Mouse (Mus musculus) heart, postnatal 4 days (tissue): Measurements from ENCODE around the gene Hs3st3b1. TPM values are rescaled to one million over a fixed set of nuclear protein-coding genes. Genes with fewer than 3 reads are reported as not detected.

Experiments
- DNase-seq: peaks from one replicate; pipeline ENCODE4 v3.0.0; 2021
- total RNA-seq, 2 experiments: library from RNA; stranded (reverse); gene quantifications; 2 replicates each; pipeline ENCODE4 v1.2.3; 2021

The Hs3st3b1 gene
- total RNA-seq, 2 experiments from 2014 or later = 1.1 TPM

DNA sequence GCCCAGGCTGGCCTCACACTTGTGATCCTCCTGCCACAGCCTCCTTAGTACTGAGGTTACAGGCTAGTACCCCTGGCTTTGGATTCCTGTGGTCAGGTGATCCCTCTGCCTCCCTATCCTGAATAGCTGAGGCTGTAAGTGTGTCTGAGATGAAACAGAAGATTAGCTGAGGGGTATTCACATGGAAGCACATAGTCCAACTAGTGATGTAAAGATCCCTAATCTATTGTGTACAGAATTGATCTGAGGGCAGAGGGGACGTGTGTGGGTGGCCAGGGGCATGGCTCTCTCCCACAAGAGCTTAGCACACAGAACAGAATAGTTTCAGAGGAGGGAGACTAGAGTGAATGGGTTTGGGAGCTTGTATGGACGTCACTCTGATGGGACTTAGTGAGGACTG lies 41.8 kb downstream of the Hs3st3b1 start:
- DNase-seq = no peak

DNA sequence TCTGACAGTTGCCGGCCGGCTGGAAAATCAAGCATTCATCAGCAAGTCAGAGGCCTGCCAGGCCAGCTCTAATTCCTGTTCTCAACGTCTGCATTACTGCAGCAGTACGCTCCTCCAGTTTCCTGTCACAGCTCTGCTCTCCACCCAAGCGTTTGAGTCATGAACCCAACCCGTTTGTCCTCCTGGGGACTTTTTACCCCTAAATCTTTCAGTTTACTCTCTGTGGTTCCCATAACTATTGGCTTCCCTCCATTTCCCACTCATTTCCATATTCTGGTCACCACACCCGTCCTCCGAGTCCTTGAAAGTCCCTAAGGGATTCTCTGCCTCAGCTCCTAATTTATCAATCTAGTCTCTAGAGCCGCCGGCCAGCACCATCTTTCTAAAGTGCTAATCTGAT lies 42.8 kb downstream of the Hs3st3b1 start:
- DNase-seq = no peak

DNA sequence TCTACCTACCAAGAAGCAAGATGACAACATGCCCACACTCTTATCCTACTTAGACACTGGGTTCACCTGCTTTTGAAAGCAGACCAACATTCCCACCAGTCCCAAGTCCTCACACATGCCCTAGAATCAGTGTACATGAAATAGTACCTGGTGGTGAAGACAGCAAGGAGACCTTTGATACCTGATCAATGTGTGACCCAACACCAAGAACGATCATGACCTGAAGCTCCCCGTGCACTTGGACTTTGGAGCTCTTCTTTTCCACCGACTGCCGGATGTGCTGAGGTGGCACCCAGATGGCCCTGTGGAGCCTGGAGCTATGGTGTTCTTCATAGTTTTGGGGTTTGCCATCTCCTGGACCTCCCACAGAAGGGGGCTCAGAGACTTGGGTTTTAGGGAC lies 43.5 kb downstream of the Hs3st3b1 start:
- DNase-seq = no peak

DNA sequence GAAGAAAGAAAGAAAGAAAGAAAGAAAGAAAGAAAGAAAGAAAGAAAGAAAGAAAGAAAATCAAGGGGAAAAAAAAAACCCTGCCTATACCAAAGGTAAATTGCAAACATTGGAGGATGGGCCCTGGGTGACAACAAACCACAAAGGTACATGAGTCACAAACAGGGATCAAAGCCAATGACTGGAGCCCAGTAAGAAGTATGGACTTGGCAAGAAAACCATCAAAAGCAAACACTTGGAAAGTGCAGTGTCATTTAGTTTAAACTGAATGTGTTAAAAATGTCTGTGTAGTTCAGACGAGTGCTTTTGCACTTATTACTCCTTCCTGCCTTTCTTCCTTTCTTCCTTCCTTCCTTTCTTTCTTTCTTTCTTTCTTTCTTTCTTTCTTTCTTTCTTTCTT lies 59.3 kb downstream of the Hs3st3b1 start:
- no peak for DNase-seq

DNA sequence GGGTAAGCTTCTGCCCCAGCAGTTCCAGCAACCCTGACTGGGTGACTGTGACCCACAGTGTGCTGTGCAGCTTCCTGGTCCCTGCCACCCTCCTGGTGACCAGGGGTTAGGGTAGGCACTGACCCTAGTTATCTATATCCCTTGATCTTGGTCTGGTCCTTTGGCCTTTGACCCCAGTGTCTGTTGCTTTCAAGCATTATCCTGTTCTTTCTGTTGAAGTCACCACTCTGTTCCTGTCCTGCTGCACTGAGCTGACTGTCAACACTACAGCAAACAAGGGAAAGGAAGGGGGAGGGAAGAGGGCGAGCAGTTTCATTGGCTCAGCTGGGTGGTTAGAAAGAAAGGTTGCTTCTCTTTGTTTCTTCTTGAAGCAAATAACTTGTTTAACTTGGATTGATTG lies 60.1 kb downstream of the Hs3st3b1 start:
- no peak for DNase-seq

DNA sequence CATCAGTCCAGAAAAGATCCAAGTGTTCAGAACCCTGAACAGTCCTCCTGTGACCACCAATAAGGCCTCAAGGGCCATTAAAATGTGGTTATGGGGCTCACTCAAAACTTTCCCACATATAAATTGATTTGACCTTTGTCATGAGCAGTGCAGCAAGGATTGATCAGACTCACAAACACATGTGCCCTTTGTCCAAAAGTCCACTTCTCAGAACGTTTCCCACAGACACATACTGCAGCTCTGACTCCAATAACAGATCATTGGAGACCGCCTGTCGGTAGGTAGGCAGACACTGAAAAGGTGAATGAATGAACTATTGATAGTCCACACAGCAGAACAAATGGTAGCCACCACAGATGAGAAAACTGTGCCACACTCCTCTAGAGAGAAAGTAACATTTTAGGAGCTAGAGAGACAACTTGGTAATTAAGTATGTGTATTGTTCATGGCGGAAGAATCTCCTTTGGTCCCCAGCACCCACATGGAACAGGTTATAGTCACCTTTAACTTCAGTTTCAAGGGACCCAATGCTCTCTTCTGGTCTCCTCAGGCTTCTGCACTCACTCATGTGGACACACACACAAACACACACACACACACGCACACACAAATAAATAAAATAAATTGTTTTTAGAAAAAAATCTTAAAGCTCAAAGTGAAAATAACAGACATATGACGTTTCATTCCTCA lies 70.9 kb downstream of the Hs3st3b1 start:
- DNase-seq = no peak

DNA sequence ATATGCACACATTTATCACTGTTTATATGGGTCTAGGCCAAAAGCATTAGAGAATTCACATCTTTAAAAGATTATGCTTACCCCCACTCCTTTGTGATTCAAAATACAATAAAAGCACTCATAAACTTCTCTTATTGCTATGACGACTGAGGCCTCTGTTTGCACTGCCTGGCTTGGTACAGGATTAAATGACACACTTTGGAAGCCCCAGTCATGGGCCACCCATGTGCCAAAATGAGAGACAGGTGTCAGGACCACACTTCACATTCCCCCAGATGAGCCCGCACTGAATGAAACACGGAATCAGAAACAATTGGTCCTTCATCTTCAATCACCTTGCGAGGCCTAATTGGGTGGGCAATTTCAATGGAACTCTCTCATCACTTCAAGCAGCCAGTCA lies 71.8 kb downstream of the Hs3st3b1 start:
- DNase-seq = no peak

DNA sequence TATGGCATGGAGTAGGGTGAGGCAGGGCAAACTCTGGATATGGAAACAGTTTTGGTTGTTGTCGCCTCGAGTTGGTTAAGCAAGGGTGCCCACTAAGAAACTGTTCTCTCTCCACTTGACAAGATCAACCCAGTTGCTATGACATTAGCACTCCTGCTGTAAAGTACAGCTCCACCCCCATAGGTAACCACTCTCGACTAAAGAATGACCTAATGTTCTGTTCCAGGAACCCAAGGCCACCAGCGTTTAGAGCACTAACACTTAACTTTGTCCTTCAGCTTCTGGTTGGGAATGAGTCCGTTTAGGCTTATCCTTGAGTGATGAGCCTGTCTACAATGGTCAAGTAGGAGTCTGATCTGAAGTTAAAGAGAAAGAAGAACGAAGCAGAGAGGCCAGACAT lies 76.7 kb downstream of the Hs3st3b1 start:
- no peak for DNase-seq

DNA sequence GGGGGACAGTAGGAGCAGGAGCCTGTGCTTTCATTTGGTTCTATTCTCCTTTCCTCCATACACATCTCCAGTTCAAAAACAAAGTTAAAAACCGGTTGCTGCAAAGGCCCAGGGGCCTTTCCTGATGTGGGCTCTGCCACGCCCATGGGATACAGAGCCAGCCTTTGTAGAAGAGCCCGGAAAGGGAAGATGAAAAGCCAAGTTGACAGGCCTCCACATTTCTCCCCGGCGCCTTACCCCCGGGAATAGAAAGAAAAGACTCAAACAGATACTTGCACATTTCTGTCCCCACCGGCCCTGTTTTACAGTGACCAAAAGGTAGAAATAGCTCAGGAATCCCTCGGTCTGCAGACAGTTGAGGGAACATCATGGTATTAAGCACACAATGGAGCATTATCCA lies 77.4 kb downstream of the Hs3st3b1 start:
- DNase-seq = no peak

DNA sequence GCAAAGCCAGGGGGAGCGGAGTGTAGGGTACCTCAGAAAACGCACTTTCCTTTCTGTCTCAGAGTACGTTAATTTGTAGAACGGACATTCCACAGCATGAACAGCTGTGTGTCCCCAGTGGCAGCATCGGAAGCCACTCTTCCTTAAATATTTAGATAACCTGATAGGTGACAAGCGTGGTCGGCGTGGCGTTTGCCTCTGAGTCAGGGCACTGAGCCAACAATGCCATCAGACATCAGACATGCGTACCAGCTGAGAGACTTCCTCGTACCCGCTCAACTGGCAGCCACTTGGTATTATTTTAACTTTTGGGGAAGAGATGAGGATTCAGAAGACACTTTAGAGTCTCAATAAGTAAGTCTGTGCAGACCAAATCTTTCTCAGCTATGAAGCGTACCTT lies 84.6 kb downstream of the Hs3st3b1 start:
- peak; percentile 17 for DNase-seq

Other genes with a start within 250 kb of the Hs3st3b1 start
- 10 to 100 TPM; 64.4 to 65.3 TPM for gene Cox10, start 157.2 kb upstream of the Hs3st3b1 start, total RNA-seq